9 mouse cellular contexts compared by ENCODE assay signal in the genomic region with DNA sequence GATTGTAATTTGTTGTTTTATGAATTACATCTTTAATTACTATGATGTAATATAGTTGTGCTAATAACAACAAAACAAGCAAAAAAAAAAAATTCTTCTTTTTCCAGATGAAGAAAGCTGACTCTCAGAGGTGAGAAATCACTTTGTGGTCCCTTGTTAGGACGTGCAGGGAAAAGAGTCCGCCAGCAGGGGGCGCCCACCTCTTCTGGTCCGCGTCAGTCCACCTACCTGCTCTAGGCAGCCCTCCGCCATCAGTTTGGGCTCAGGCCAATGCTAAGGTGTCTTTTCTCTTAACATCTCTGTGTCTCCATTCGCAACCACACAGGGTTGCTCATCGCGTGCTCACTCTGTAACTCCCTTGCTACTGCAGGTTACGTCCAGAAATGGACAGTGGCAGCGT. TPM values are rescaled to one million over a fixed set of nuclear protein-coding genes. Genes with fewer than 3 reads are reported as not detected.
A peak's percentile ranks its signal among the peaks of the same experiment; 100 is the strongest.
DNase-seq lines count a peak whose midpoint lies in the region; ATAC-seq lines count a peak whose summit lies in the region.
"Had no signal": no experiment of that assay in that cellular context is flagged by ENCODE, and none has a peak within 500 bp of the region (broad histone marks: within the 10 kb centered on the region; RNA-seq: fewer than 3 reads in every experiment).

No protein-coding gene starts in this region.

- H3K4me3 ChIP-seq in heart, embryonic 13.5 days, result no peak overlapping the region
- H3K4me3 ChIP-seq in kidney, embryonic 15.5 days (replicated peaks), result no peak overlapping the region
- no peak overlapping the region for H3K4me3 ChIP-seq in liver, embryonic 16.5 days (ENCODE audit: low read depth, low read length)
- H3K4me3 ChIP-seq: erythroblast, embryonic 14.5 days had no signal

- peaks cover 14% of the 10 kb centered on the region; the same call in 1 of the 2 replicates for H3K27me3 ChIP-seq in heart, embryonic 13.5 days (replicated peaks)
- H3K27me3 ChIP-seq in kidney, embryonic 15.5 days, result peaks cover 36% of the 10 kb centered on the region
- H3K27me3 ChIP-seq in liver, embryonic 16.5 days (ENCODE audit: control insufficient read depth, insufficient read depth, low read depth, low read length), result peaks cover 5% of the 10 kb centered on the region

- no peak overlapping the region for H3K4me2 ChIP-seq in heart, embryonic 13.5 days
- no peak overlapping the region for H3K4me2 ChIP-seq in kidney, embryonic 15.5 days
- H3K4me2 ChIP-seq in liver, embryonic 16.5 days (ENCODE audit: low read depth, low read length), result no peak overlapping the region

- H3K9ac ChIP-seq in heart, embryonic 13.5 days, result no peak overlapping the region
- H3K9ac ChIP-seq in kidney, embryonic 15.5 days, result no peak overlapping the region
- no peak overlapping the region for H3K9ac ChIP-seq in liver, embryonic 16.5 days (ENCODE audit: low read depth, low read length)

- ATAC-seq in heart, embryonic 13.5 days (ENCODE audit: extremely low read depth, insufficient number of reproducible peaks, low FRiP score, low TSS enrichment), result peak; percentile 31; the same call in 1 of the 2 replicates
- ATAC-seq in kidney, embryonic 15.5 days (replicated peaks; ENCODE audit: low FRiP score), result peak; percentile 64; the same call in 1 of the 2 replicates
- ATAC-seq in liver, embryonic 16.5 days (ENCODE audit: low read depth), result peak; percentile 53; the same call in 1 of the 2 replicates
- 0 out of 2 replicates have a peak, but pooled peaks have one; percentile 30 for ATAC-seq in neutrophil, adult 5-6 weeks (ENCODE audit: extremely low read depth, insufficient number of reproducible peaks, low FRiP score, poor library complexity, severe bottlenecking)

- peak; percentile 46 for DNase-seq in CD4-positive helper T cell, adult 2 months (ENCODE audit: low read depth, low spot score)
- DNase-seq in adrenal gland, postnatal 10 days, result peak; percentile 91
- DNase-seq in embryo, embryonic 11 days, result peak; percentile 86
- DNase-seq in thymus, postnatal 0 days (ENCODE audit: low spot score), result peak; percentile 56

- peaks cover 24% of the 10 kb centered on the region for H3K4me1 ChIP-seq in heart, embryonic 13.5 days
- peaks cover 24% of the 10 kb centered on the region for H3K4me1 ChIP-seq in kidney, embryonic 15.5 days
- no peaks in the 10 kb centered on the region for H3K4me1 ChIP-seq in liver, embryonic 16.5 days (ENCODE audit: control insufficient read depth, low read depth, low read length)

- H3K9me3 ChIP-seq in heart, embryonic 13.5 days, result 0 out of 2 replicates have a peak, but pooled peaks cover 3% of the 10 kb centered on the region
- H3K9me3 ChIP-seq in kidney, embryonic 15.5 days (replicated peaks), result no peaks in the 10 kb centered on the region
- no peaks in the 10 kb centered on the region for H3K9me3 ChIP-seq in liver, embryonic 16.5 days (replicated peaks; ENCODE audit: control insufficient read depth, low read length)

- H3K27ac ChIP-seq in heart, embryonic 13.5 days (replicated peaks), result no peak overlapping the region
- H3K27ac ChIP-seq in kidney, embryonic 15.5 days, result no peak overlapping the region
- H3K27ac ChIP-seq in liver, embryonic 16.5 days (ENCODE audit: low read length), result no peak overlapping the region

- H3K36me3 ChIP-seq in heart, embryonic 13.5 days, result no peaks in the 10 kb centered on the region
- no peaks in the 10 kb centered on the region for H3K36me3 ChIP-seq in kidney, embryonic 15.5 days
- no peaks in the 10 kb centered on the region for H3K36me3 ChIP-seq in liver, embryonic 16.5 days (ENCODE audit: control insufficient read depth, insufficient read depth)

- WGBS in heart, embryonic 13.5 days, result 17% methylated on average over 11 of the region's 11 CpGs
- WGBS in kidney, embryonic 15.5 days, result 20% methylated on average over 11 of the region's 11 CpGs
- WGBS in liver, embryonic 16.5 days (ENCODE audit: insufficient replicate concordance), result 16% methylated on average over 11 of the region's 11 CpGs

RNA-seq across cellular contexts. Expression of a gene that starts 5.9 kb away (rescaled TPM):
- 1 to 10 TPM; 5.5 to 7.7 TPM for total RNA-seq in adrenal gland, postnatal 10 days (2021)
- 9.5 and 10.6 TPM in 2 replicates for polyA plus RNA-seq in heart, embryonic 13.5 days (2015; fragmentation: Nextera tagmentation; extraction: Ambion mirVana)
- 11.8 and 13.5 TPM in 2 replicates for polyA plus RNA-seq in kidney, embryonic 15.5 days (2015; fragmentation: Nextera tagmentation; extraction: Ambion mirVana)
- 1.3 TPM in 2 replicates for polyA plus RNA-seq in liver, embryonic 16.5 days (2015; fragmentation: Nextera tagmentation; extraction: Ambion mirVana)
- 0.37 and 0.47 TPM in 2 replicates for total RNA-seq in neutrophil, adult 5-6 weeks (2017)
- polyA plus RNA-seq in thymus, postnatal 0 days (2015; fragmentation: Nextera tagmentation; extraction: Ambion mirVana), result 3.1 and 3.6 TPM in 2 replicates
- polyA plus RNA-seq: erythroblast, embryonic 14.5 days had no signal
